Mouse (Mus musculus) gonadal fat pad, adult 2 months (tissue): ENCODE measurements around the gene Lta. TPM values are rescaled to one million over a fixed set of nuclear protein-coding genes. Genes with fewer than 3 reads are reported as not detected.

Experiments used
- DNase-seq: peaks from one replicate; pipeline ENCODE4 v3.0.0-alpha.2; 2012; ENCODE audit warnings: low read depth
- polyA plus RNA-seq: library from polyadenylated mRNA; depleted of rRNA; stranded (reverse); fragments of >200 nt; gene quantifications from 2 replicates; pipeline ENCODE4 v1.2.3, GENCODE M21; 2012; rRNA removed

Lta gene
- polyA plus RNA-seq, 1 experiment, result 0.28 TPM

DNA sequence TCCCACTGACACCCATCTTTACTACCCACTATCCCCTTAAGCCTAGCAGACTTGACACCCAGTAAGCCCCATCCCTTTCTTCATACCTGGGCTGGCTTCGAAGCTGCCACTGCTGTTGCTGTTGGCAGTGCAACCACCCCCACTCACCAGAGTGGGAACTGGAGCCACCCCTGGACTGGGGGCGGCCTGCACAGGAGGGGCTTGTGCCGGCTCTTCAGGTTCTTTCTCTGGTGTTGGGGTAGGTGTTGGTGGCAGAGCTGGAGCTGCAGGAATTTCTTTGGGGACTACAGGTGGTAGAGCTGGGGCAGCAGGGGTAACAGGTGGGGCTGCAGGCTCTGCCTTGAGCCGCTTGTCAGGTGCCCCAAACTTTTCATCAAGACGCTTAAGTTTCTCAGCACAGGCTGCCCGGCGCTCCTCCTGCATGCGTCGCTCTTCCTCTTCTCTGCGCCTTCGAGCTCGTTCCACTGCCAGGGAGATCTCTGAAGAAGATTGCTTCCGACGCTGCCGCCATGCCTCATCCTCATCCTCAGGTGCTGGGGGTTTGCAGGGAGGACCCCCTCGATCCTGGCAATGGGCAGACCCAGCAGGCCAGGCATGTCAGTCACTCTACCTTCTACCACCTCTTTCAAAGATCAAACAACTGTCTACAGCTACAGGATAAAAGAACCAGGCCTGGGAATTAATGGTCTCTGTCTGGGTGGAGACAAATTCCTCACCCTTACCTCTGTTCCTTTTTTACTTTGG is 46.1 kb downstream of the Lta start:
- DNase-seq, result no peak

DNA sequence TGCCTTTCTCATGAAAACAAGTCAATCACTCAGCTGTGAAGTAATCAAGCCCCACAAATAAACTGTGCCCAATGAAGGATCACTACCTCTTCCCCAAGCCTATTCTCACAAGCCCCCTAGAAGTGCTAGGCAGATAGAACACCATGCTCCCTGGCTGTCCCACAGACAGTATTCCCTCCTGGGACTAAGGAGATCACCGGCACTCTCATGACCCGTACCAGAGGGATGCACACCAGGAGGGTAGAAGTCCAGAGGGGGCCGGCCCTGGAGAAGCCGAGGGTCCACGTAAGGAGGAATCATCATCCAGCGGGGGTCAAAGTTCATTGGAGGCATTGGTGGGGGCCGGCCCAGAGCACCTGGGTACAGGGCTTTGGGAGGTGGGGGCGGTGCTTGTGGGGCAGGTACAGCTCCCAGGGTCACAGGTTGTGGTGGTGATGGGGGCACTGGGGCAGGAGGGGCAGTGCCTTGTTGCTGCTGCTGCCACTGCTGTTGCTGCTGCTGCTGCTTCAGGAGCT is 47.4 kb downstream of the Lta start:
- DNase-seq, result no peak

DNA sequence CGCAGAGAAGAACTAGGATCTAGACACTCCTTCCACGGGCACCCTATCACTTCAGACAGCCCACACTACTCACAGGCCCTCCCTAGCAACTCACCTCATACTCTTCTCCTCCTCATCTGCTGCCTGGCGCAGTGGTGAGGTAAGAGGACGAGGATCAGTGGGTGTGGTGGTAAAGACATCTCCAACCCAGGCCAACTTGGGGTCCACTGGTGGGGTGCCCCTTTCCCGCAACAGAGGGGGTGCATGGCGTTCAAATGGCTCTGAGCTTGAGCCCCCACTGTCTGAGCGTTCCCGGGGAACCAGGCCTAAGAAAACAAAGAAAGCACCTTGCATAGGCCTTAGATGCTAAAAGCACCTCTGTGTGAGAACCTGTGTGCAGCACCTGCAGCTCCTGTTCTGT is 47.9 kb downstream of the Lta start:
- DNase-seq, result no peak

DNA sequence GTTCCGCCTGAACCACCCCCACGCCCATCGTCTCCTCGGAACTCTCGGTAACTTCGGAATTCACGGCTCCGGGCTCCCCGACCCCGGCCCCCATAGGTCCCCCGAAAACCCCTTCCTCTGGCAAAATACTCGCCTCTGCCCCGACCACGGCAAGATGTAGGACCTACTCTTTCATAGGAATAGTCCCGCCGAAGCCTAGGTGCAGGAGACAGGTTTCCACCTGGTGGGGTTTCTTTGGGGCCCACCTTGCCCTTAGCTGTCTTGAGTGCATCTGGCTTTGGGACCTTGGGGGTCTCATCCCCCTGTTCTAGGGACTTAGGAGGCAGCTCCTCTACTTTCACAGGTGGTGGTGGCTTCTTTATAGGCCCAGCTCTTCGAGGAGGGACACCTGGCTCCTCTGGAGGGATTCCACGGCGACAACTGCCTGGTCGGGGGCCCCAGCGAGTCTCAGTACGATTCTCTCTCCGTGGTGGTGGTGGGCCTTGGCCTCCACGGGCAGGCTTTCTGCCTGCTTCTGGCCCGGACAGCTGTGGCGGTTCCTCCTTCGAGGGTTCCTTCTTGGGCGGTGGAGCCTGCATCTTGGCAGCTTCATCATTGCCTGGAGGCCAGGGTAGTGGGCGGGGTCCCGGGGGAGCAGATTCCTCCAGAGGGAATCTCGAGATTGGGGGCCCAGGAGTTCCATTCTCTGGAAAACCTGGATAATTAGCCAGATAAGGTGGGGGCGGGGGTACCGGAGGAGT is 48.5 kb downstream of the Lta start:
- DNase-seq, result no peak

DNA sequence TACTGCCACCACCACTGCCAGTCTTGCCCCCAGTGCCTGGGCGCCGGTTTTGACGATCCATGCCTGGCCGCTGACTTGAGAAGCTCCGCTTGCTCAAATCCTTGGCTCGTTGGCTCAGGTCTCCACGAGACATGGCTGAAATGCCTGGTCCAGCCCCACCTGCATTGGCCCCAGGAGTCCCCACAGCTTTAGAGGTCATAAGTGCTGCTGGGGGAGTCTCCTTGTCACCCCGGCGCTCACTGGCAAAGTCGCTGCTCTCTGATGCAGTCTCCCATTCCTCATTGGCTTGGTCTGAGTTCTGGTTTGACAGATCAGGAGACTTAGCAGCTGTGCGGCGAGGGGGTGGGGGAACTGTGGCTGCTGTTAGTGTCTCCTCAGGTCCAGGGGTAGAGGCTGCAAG is 49.7 kb downstream of the Lta start:
- no peak for DNase-seq

DNA sequence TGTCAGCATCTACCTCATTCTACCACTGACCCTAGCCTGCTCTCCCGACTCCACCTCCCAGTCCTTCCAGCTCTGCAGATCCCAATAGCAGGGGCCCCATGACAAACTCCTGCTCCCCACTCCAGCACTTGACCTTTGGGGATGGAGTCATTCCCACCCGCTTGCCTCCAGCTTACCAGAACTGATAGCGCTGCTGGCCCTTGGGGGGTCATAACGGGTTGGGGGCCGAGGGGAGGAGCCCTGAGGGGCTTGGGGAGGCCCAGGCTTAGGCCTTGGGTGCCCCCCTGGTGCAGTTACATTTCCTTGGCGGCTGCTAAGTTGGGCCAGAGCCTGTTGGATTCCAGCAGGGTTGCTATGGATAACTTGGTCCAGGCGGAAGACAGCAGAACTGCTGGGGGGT is 50.5 kb downstream of the Lta start:
- no peak for DNase-seq

DNA sequence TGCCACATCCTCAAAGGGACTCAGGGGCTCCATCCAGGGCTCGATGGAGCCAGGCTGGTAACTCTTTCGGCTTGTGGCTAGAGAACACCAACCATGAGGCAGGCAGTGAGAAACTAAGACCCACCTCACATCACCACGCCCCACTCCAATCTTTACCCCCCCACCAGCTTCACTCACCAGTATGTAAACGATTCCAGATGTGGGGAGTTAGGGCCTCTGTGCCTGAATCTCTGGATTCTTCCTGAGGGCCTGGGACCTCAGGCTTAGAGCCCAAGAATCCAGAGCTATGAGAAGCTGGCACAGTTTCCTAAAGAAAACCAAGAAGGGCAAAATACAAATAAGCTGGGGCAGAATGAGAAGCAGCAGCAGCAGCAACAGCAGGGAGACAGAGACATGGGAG is 51.2 kb downstream of the Lta start:
- no peak for DNase-seq

Other genes with a start within 250 kb of the Lta start
- 58.3 and 104 TPM in 2 replicates for gene Hspa1b, start 246.1 kb downstream of the Lta start, polyA plus RNA-seq
- 0.24 TPM in 1 of 2 replicates, not detected in the other for gene Gm20481, start 235.4 kb downstream of the Lta start, polyA plus RNA-seq
- 37.0 and 50.4 TPM in 2 replicates for gene Hspa1a, start 233.2 kb downstream of the Lta start, polyA plus RNA-seq
- 2.4 and 4.4 TPM in 2 replicates for gene Hspa1l, start 232.6 kb downstream of the Lta start, polyA plus RNA-seq
- 36.8 and 54.6 TPM in 2 replicates for gene Lsm2, start 223.5 kb downstream of the Lta start, polyA plus RNA-seq
- 127 and 175 TPM in 2 replicates for gene Vars, start 204.4 kb downstream of the Lta start, polyA plus RNA-seq
- gene Vwa7, start 188.8 kb downstream of the Lta start, polyA plus RNA-seq, result 1.2 and 1.3 TPM in 2 replicates
- gene Sapcd1, start 177.3 kb downstream of the Lta start, polyA plus RNA-seq, result 3.0 and 3.4 TPM in 2 replicates
- 4.7 and 5.2 TPM in 2 replicates for gene Msh5, start 158.6 kb downstream of the Lta start, polyA plus RNA-seq
- 129 and 133 TPM in 2 replicates for gene Clic1, start 155.4 kb downstream of the Lta start, polyA plus RNA-seq
- 54.7 and 62.7 TPM in 2 replicates for gene Ddah2, start 146.3 kb downstream of the Lta start, polyA plus RNA-seq
- 0.61 and 0.66 TPM in 2 replicates for gene Ly6g6c, start 140.0 kb downstream of the Lta start, polyA plus RNA-seq
- 1.5 and 3.3 TPM in 2 replicates for gene Mpig6b, start 139.2 kb downstream of the Lta start, polyA plus RNA-seq
- gene Ly6g6e, start 128.4 kb downstream of the Lta start, polyA plus RNA-seq, result 19.1 and 23.4 TPM in 2 replicates
- 15.7 and 17.2 TPM in 2 replicates for gene Ly6g6d, start 127.3 kb downstream of the Lta start, polyA plus RNA-seq
- gene Ly6g6f, start 119.7 kb downstream of the Lta start, polyA plus RNA-seq, result 0.09 TPM in 1 of 2 replicates, not detected in the other
- 211 and 233 TPM in 2 replicates for gene Abhd16a, start 116.1 kb downstream of the Lta start, polyA plus RNA-seq
- gene Ly6g5c, start 97.1 kb downstream of the Lta start, polyA plus RNA-seq, result 2,220 and 3,034 TPM in 2 replicates
- gene Ly6g5b, start 89.9 kb downstream of the Lta start, polyA plus RNA-seq, result 1,986 and 2,407 TPM in 2 replicates
- 9.4 and 10.1 TPM in 2 replicates for gene Gpank1, start 83.9 kb downstream of the Lta start, polyA plus RNA-seq
- gene Csnk2b, start 83.3 kb downstream of the Lta start, polyA plus RNA-seq, result 397 and 504 TPM in 2 replicates
- 6.4 and 7.7 TPM in 2 replicates for gene D17H6S53E, start 79.0 kb downstream of the Lta start, polyA plus RNA-seq
- gene Apom, start 73.3 kb downstream of the Lta start, polyA plus RNA-seq, result 0.11 and 0.49 TPM in 2 replicates
- 170 and 187 TPM in 2 replicates for gene Bag6, start 70.2 kb downstream of the Lta start, polyA plus RNA-seq
- gene Prrc2a, start 40.5 kb downstream of the Lta start, polyA plus RNA-seq, result 218 and 257 TPM in 2 replicates
- 2.5 and 3.4 TPM in 2 replicates for gene Aif1, start 29.3 kb downstream of the Lta start, polyA plus RNA-seq
- 15.3 and 20.2 TPM in 2 replicates for gene Lst1, start 16.9 kb downstream of the Lta start, polyA plus RNA-seq
- gene Ltb, start 10.9 kb downstream of the Lta start, polyA plus RNA-seq, result 2.7 and 3.2 TPM in 2 replicates
- gene Tnf, start 3.3 kb downstream of the Lta start, polyA plus RNA-seq, result 0.82 and 1.3 TPM in 2 replicates
- gene Gm16181, start 15.5 kb upstream of the Lta start, polyA plus RNA-seq, result 1.2 and 3.1 TPM in 2 replicates
- gene Atp6v1g2, start 28.3 kb upstream of the Lta start, polyA plus RNA-seq, result 20.9 and 22.5 TPM in 2 replicates
- 15.7 and 19.9 TPM in 2 replicates for gene Nfkbil1, start 30.4 kb upstream of the Lta start, polyA plus RNA-seq
- gene Ddx39b, start 36.4 kb upstream of the Lta start, polyA plus RNA-seq, result 310 and 321 TPM in 2 replicates
- gene H2-D1, start 57.4 kb upstream of the Lta start, polyA plus RNA-seq, result 753 and 887 TPM in 2 replicates
- 0.04 and 0.05 TPM in 2 replicates for gene H2-Q1, start 115.1 kb upstream of the Lta start, polyA plus RNA-seq
- gene H2-Q2, start 136.9 kb upstream of the Lta start, polyA plus RNA-seq, result 2.1 and 2.3 TPM in 2 replicates
- gene H2-Q4, start 174.3 kb upstream of the Lta start, polyA plus RNA-seq, result 40.4 and 55.1 TPM in 2 replicates
- 18.6 and 33.9 TPM in 2 replicates for gene H2-Q6, start 219.5 kb upstream of the Lta start, polyA plus RNA-seq
- 40.0 and 56.7 TPM in 2 replicates for gene H2-Q7, start 233.8 kb upstream of the Lta start, polyA plus RNA-seq